ENCODE assay signal across 16 mouse cellular contexts in the genomic region with DNA sequence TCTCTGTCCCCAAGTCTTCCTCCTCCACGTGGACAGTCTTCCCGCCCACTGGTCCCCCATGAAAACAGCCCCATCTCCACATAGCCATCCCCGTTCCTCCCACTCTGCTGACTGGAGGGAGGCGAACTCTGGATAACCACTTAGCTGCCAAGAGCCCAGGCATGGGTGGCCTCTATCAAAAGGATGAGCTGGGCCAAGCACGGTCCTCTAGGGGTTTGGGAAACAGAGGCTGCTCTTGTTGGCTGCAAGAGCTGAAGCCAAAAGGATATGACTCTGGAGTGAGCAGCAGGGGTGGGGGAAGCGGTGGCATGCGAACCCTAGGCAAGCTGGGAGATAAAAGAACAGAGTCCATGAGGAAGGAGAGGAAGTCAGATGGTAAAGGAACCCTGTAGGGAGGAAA. TPM values are rescaled to one million over a fixed set of nuclear protein-coding genes. Genes with fewer than 3 reads are reported as not detected.
"Had no signal": no experiment of that assay in that cellular context is flagged by ENCODE, and none has a peak within 500 bp of the region (broad histone marks: within the 10 kb centered on the region; RNA-seq: fewer than 3 reads in every experiment).

No protein-coding gene starts in this region.

- H3K27ac ChIP-seq: intestine, embryonic 15.5 days; layer of hippocampus, adult 2 months; limb, embryonic 10.5 days; limb, embryonic 13.5 days; liver, embryonic 12.5 days; liver, embryonic 15.5 days had no signal

- DNase-seq: kidney, adult 11 months; layer of hippocampus, adult 9-11 months; liver; lung, adult 2 months; lung, postnatal 10 days; midbrain, embryonic 14.5 days; thymus, postnatal 25 days had no signal

- H3K9ac ChIP-seq: intestine, embryonic 15.5 days; limb, embryonic 13.5 days; liver, embryonic 12.5 days; liver, embryonic 15.5 days had no signal

- H3K4me3 ChIP-seq: intestine, embryonic 15.5 days; layer of hippocampus, adult 2 months; limb, embryonic 10.5 days; limb, embryonic 13.5 days; liver, embryonic 12.5 days; liver, embryonic 15.5 days had no signal

- H3K27me3 ChIP-seq: intestine, embryonic 15.5 days; limb, embryonic 13.5 days; liver, embryonic 12.5 days; liver, embryonic 15.5 days had no signal

- H3K36me3 ChIP-seq: intestine, embryonic 15.5 days; liver, embryonic 12.5 days; liver, embryonic 15.5 days had no signal

- H3K4me1 ChIP-seq: limb, embryonic 10.5 days; limb, embryonic 13.5 days; liver, embryonic 12.5 days; liver, embryonic 15.5 days had no signal

- ATAC-seq: intestine, embryonic 15.5 days; liver, embryonic 12.5 days had no signal

- H3K9me3 ChIP-seq: intestine, embryonic 15.5 days; limb, embryonic 10.5 days; limb, embryonic 13.5 days; liver, embryonic 12.5 days; liver, embryonic 15.5 days had no signal

- H3K4me2 ChIP-seq: intestine, embryonic 15.5 days; limb, embryonic 13.5 days; liver, embryonic 12.5 days; liver, embryonic 15.5 days; midbrain, embryonic 11.5 days had no signal

RNA-seq across cellular contexts. Expression of gene Twist2, which starts 50.0 kb away (rescaled TPM):
- total RNA-seq: megakaryocyte progenitor cell, adult 5-6 weeks; megakaryocyte-erythroid progenitor cell, adult 5-6 weeks had no signal
